Mouse (Mus musculus): ENCODE data around the gene Ttc22. TPM values are rescaled to one million over a fixed set of nuclear protein-coding genes. Genes with fewer than 3 reads are reported as not detected.
A peak's percentile ranks its signal among the peaks of the same experiment; 100 is the strongest.

Ttc22 gene
- total RNA-seq, 2 experiments from 2014 or later: not detected

- intact Hi-C loops (cut with DNase I): loop anchor here (2.0 to 10.0 kb wide), 2 partner anchors 95 to 541 kb away; no protein-coding TSS in a partner anchor
- DNase-seq: peak in 1 of 2 experiments; percentile 46
Observed at GRCm38 (mm10) chr4:106614180-106614797, 7.9 kb upstream of the Ttc22 start.

- intact Hi-C loops (cut with DNase I): loop anchor here (2.0 to 10.0 kb wide), 2 partner anchors 94 to 540 kb away; no protein-coding TSS in a partner anchor
- no peak for DNase-seq
Observed at GRCm38 (mm10) chr4:106614881-106615280, 7.4 kb upstream of the Ttc22 start.

GRCm38 (mm10) chr4:106615637-106616036 lies 6.6 kb upstream of the Ttc22 start:
- DNase-seq: no peak
- intact Hi-C loops (cut with DNase I): loop anchor here (2.0 to 10.0 kb wide), 2 partner anchors 93 to 539 kb away; no protein-coding TSS in a partner anchor

GRCm38 (mm10) chr4:106617056-106617455 lies 5.2 kb upstream of the Ttc22 start, which contains the start of gene Lexm:
Gene Lexm, minus strand, starts transcription at chr4:106617241.
- no peak for DNase-seq
- intact Hi-C loops (cut with DNase I): loop anchor here (10.0 kb wide), 1 partner anchor 538 kb away; no protein-coding TSS in a partner anchor

GRCm38 (mm10) chr4:106618898-106619297 lies 3.3 kb upstream of the Ttc22 start:
- DNase-seq: no peak
- intact Hi-C loops (cut with DNase I): loop anchor here (10.0 kb wide), 1 partner anchor 536 kb away; no protein-coding TSS in a partner anchor

GRCm38 (mm10) chr4:106621428-106621827 lies 804 bp upstream of the Ttc22 start:
- intact Hi-C loops (cut with DNase I): no loop called here

GRCm38 (mm10) chr4:106622712-106623111 lies 480 bp downstream of the Ttc22 start:
- DNase-seq: no peak
- intact Hi-C loops (cut with DNase I): no loop called here

More at GRCm38 (mm10) chr4:106621428-106621827, 804 bp upstream of the Ttc22 start:
- DNase-seq: no peak

GRCm38 (mm10) chr4:106624271-106624670 lies 2.0 kb downstream of the Ttc22 start:
- no peak for DNase-seq
- intact Hi-C loops (cut with DNase I): no loop called here

- intact Hi-C loops (cut with DNase I): no loop called here
Observed at GRCm38 (mm10) chr4:106627809-106628208, 5.6 kb downstream of the Ttc22 start.

GRCm38 (mm10) chr4:106628650-106629360 lies 6.6 kb downstream of the Ttc22 start:
- DNase-seq: no peak
- intact Hi-C loops (cut with DNase I): no loop called here

More at GRCm38 (mm10) chr4:106627809-106628208, 5.6 kb downstream of the Ttc22 start:
- DNase-seq: no peak

- no peak for DNase-seq
- intact Hi-C loops (cut with DNase I): no loop called here
Observed at GRCm38 (mm10) chr4:106629374-106629773, 7.1 kb downstream of the Ttc22 start.

- intact Hi-C loops (cut with DNase I): loop anchor here (1.0 to 5.0 kb wide), 2 partner anchors 47 to 78 kb away; partner anchors contain the start of gene Ttc4
- peak; percentile 39 to 51 for DNase-seq
Observed at GRCm38 (mm10) chr4:106630333-106631220, 8.3 kb downstream of the Ttc22 start.

- DNase-seq: no peak
- intact Hi-C loops (cut with DNase I): loop anchor here (5.0 kb wide), 1 partner anchor 45 kb away; the partner anchor contains the start of gene Ttc4
Observed at GRCm38 (mm10) chr4:106632313-106632712, 10.1 kb downstream of the Ttc22 start.

- no peak for DNase-seq
- intact Hi-C loops (cut with DNase I): loop anchor here (5.0 kb wide), 1 partner anchor 44 kb away; the partner anchor contains the start of gene Ttc4
Observed at GRCm38 (mm10) chr4:106633281-106634085, 11.3 kb downstream of the Ttc22 start.

GRCm38 (mm10) chr4:106634086-106634479 lies 11.9 kb downstream of the Ttc22 start:
- DNase-seq: no peak
- intact Hi-C loops (cut with DNase I): loop anchor here (5.0 kb wide), 1 partner anchor 43 kb away; the partner anchor contains the start of gene Ttc4

GRCm38 (mm10) chr4:106643483-106644217 lies 21.4 kb downstream of the Ttc22 start:
- no peak for DNase-seq
- intact Hi-C loops (cut with DNase I): no loop called here

- intact Hi-C loops (cut with DNase I): no loop called here
- no peak for DNase-seq
Observed at GRCm38 (mm10) chr4:106644218-106644610, 22.0 kb downstream of the Ttc22 start.

- DNase-seq: no peak
- intact Hi-C loops (cut with DNase I): no loop called here
Observed at GRCm38 (mm10) chr4:106645797-106646196, 23.6 kb downstream of the Ttc22 start.

GRCm38 (mm10) chr4:106647137-106647536 lies 24.9 kb downstream of the Ttc22 start:
- intact Hi-C loops (cut with DNase I): no loop called here
- DNase-seq: no peak
